Mouse (Mus musculus) hindbrain, postnatal 0 days (tissue): Measurements from ENCODE around the gene Rcn1. TPM values are rescaled to one million over a fixed set of nuclear protein-coding genes. Genes with fewer than 3 reads are reported as not detected.

Experiments used
- ATAC-seq: fragments of 200-750 bp; cut with Nextera tagmentation; 2 replicates; pipeline ENCODE4 v1.8.0; 2017; ENCODE audit warnings: mild to moderate bottlenecking, moderate TSS enrichment, moderate library complexity
- DNase-seq: peaks from one replicate; pipeline ENCODE4 v3.0.0-alpha.2; 2015; ENCODE audit warnings: low spot score
- H3K27ac ChIP-seq: fragments of 300-500 bp; sonication (generic); 2 replicates; pipeline ENCODE4 v1.5.1; 2014; ENCODE audit warnings: mild to moderate bottlenecking
- H3K27me3 ChIP-seq: fragments of 300-500 bp; sonication (generic); 2 replicates; pipeline ENCODE4 v1.6.1; 2014; ENCODE audit warnings: low read length, mixed read lengths; ENCODE audit not compliant: insufficient read depth
- H3K36me3 ChIP-seq: fragments of 300-500 bp; sonication (generic); 2 replicates; pipeline ENCODE4 v1.6.1; 2014; ENCODE audit warnings: low read length, mixed read lengths; ENCODE audit not compliant: insufficient read depth
- H3K4me1 ChIP-seq: fragments of 300-500 bp; sonication (generic); 2 replicates; pipeline ENCODE4 v1.6.1; 2014; ENCODE audit warnings: antibody characterized with exemption, low read length, mixed read lengths; ENCODE audit not compliant: insufficient read depth
- H3K4me2 ChIP-seq: fragments of 300-500 bp; sonication (generic); 2 replicates; pipeline ENCODE4 v1.6.1; 2014; ENCODE audit warnings: low read depth, mild to moderate bottlenecking, low read length, moderate library complexity, mixed read lengths
- H3K4me3 ChIP-seq: fragments of 300-500 bp; sonication (generic); 2 replicates; pipeline ENCODE4 v1.5.1; 2014; ENCODE audit warnings: low read length
- H3K9ac ChIP-seq: fragments of 300-500 bp; sonication (generic); replicated peaks from 2 replicates; pipeline ENCODE4 v1.6.1; 2014; ENCODE audit warnings: mild to moderate bottlenecking, low read length, moderate library complexity, mixed read lengths
- H3K9me3 ChIP-seq: fragments of 300-500 bp; sonication (generic); 2 replicates; pipeline ENCODE4 v1.6.1; 2016; ENCODE audit warnings: low read length, mixed read lengths
- CTCF ChIP-seq: IDR thresholded peaks from 2 replicates; pipeline ENCODE4 v1.5.1; 2016; ENCODE audit warnings: antibody characterized with exemption, control low read depth, low read depth
- WGBS: fragments of 180-500 bp; shearing (Covaris S2); extraction: QIAGEN DNeasy Blood & Tissue Kit; methylation state at CpG from one replicate; pipeline ENCODE4 v1.1.7; 2014; 5-methylcytosine and 5-hydroxymethylcytosine counted together
- polyA plus RNA-seq: library from polyadenylated mRNA; unstranded; fragments of >200 nt; fragmentation: Nextera tagmentation; extraction: Ambion mirVana; gene quantifications from 2 replicates; pipeline ENCODE4 v1.2.1, GENCODE M21; 2015
- total RNA-seq: library from RNA; depleted of rRNA; stranded (reverse); fragments of >200 nt; gene quantifications from 2 replicates; pipeline ENCODE4 v1.2.3, GENCODE M21; 2014

Rcn1 gene
- total and polyA plus RNA-seq, 2 experiments from 2014 or later, result 32.5 to 61.2 TPM

GRCm38 (mm10) chr2:105389007-105389890 lies 9.9 kb downstream of the Rcn1 start:
- Histone ChIP-seq H3K27me3 (no peaks in the 10 kb centered on the region), H3K9ac (no peak overlapping the region), H3K4me2 (no peak overlapping the region), H3K4me3 (no peak overlapping the region), H3K36me3 (no peaks in the 10 kb centered on the region; the same call in 1 of the 2 replicates), H3K4me1 (no peaks in the 10 kb centered on the region), H3K27ac (no peak overlapping the region), H3K9me3 (no peaks in the 10 kb centered on the region)
- TF ChIP-seq CTCF, result no peak
- WGBS, result 72% methylated on average over 17 of the region's 17 CpGs
- ATAC-seq (no peak), DNase-seq (no peak)

- DNase-seq, result no peak
- TF ChIP-seq CTCF, result no peak
- 89% methylated on average over 4 of the region's 4 CpGs for WGBS
- H3K27ac ChIP-seq, result no peak overlapping the region
- H3K36me3 ChIP-seq, result no peaks in the 10 kb centered on the region; the same call in 1 of the 2 replicates
- no peaks in the 10 kb centered on the region for H3K4me1 ChIP-seq
- H3K4me2 ChIP-seq, result no peak overlapping the region
- H3K27me3 ChIP-seq, result no peaks in the 10 kb centered on the region
- no peak for ATAC-seq
- no peak overlapping the region for H3K4me3 ChIP-seq
- no peaks in the 10 kb centered on the region for H3K9me3 ChIP-seq
- no peak overlapping the region for H3K9ac ChIP-seq
Measured at GRCm38 (mm10) chr2:105386418-105386817, 12.7 kb downstream of the Rcn1 start.

- Histone ChIP-seq H3K4me3 (no peak overlapping the region), H3K9me3 (no peaks in the 10 kb centered on the region)
Measured at GRCm38 (mm10) chr2:105384998-105385397, 14.1 kb downstream of the Rcn1 start.

GRCm38 (mm10) chr2:105383063-105383462 lies 16.1 kb downstream of the Rcn1 start:
- Histone ChIP-seq H3K36me3 (no peaks in the 10 kb centered on the region; the same call in 1 of the 2 replicates), H3K4me2 (no peak overlapping the region), H3K9ac (no peak overlapping the region), H3K4me3 (no peak overlapping the region), H3K9me3 (no peaks in the 10 kb centered on the region), H3K4me1 (no peaks in the 10 kb centered on the region), H3K27me3 (no peaks in the 10 kb centered on the region), H3K27ac (no peak overlapping the region)
- 83% methylated on average over 8 of the region's 8 CpGs for WGBS
- no peak for TF ChIP-seq CTCF
- ATAC-seq (no peak), DNase-seq (no peak)

More at GRCm38 (mm10) chr2:105384998-105385397, 14.1 kb downstream of the Rcn1 start:
- DNase-seq, result no peak
- Histone ChIP-seq H3K4me1 (no peaks in the 10 kb centered on the region), H3K27me3 (no peaks in the 10 kb centered on the region), H3K4me2 (no peak overlapping the region), H3K36me3 (no peaks in the 10 kb centered on the region; the same call in 1 of the 2 replicates), H3K9ac (no peak overlapping the region), H3K27ac (no peak overlapping the region)
- no peak for ATAC-seq
- WGBS, result 74% methylated on average over 3 of the region's 3 CpGs
- TF ChIP-seq CTCF, result no peak

- DNase-seq, result no peak
- WGBS, result 87% methylated on average over 3 of the region's 3 CpGs
Measured at GRCm38 (mm10) chr2:105380757-105381319, 18.3 kb downstream of the Rcn1 start.

GRCm38 (mm10) chr2:105379682-105380081 lies 19.4 kb downstream of the Rcn1 start:
- Histone ChIP-seq H3K9ac (no peak overlapping the region), H3K9me3 (no peaks in the 10 kb centered on the region), H3K36me3 (no peaks in the 10 kb centered on the region), H3K4me3 (no peak overlapping the region), H3K4me1 (no peaks in the 10 kb centered on the region), H3K27ac (no peak overlapping the region), H3K4me2 (no peak overlapping the region), H3K27me3 (no peaks in the 10 kb centered on the region)
- TF ChIP-seq CTCF, result no peak
- WGBS, result 70% methylated on average over 1 of the region's 1 CpGs
- ATAC-seq, result no peak
- no peak for DNase-seq

More at GRCm38 (mm10) chr2:105380757-105381319, 18.3 kb downstream of the Rcn1 start:
- Histone ChIP-seq H3K4me2 (no peak overlapping the region), H3K9me3 (no peaks in the 10 kb centered on the region), H3K4me1 (no peaks in the 10 kb centered on the region), H3K27ac (no peak overlapping the region), H3K4me3 (no peak overlapping the region), H3K36me3 (no peaks in the 10 kb centered on the region), H3K9ac (no peak overlapping the region), H3K27me3 (no peaks in the 10 kb centered on the region)
- TF ChIP-seq CTCF, result no peak
- ATAC-seq, result no peak
